In genomic region chr8:69801796-69802195, GRCm38 (mm10) we compare ENCODE assay signal across 27 mouse cellular contexts. TPM values are rescaled to one million over a fixed set of nuclear protein-coding genes. Genes with fewer than 3 reads are reported as not detected.
A peak's percentile ranks its signal among the peaks of the same experiment; 100 is the strongest.
DNase-seq lines count a peak whose midpoint lies in the region; TF ChIP-seq lines count a peak whose summit lies in the region.
"Had no signal": no experiment of that assay in that cellular context is flagged by ENCODE, and none has a peak within 500 bp of the region (broad histone marks: within the 10 kb centered on the region; RNA-seq: fewer than 3 reads in every experiment).

No protein-coding gene starts in this region.

- no peak overlapping the region for H3K4me3 ChIP-seq in thymus, adult 2 months (ENCODE audit: control insufficient read depth, insufficient read depth, low read length)
- H3K4me3 ChIP-seq: erythroblast, embryonic 14.5 days; hindbrain, embryonic 10.5 days; hindbrain, embryonic 15.5 days; neural tube, embryonic 15.5 days; stomach, embryonic 15.5 days had no signal

- no peaks in the 10 kb centered on the region for H3K27me3 ChIP-seq in thymus, adult 2 months (ENCODE audit: control insufficient read depth, insufficient read depth, low read length)
- H3K27me3 ChIP-seq: hindbrain, embryonic 15.5 days; neural tube, embryonic 15.5 days; stomach, embryonic 15.5 days had no signal

- WGBS in thymus, adult 2 months, result 94% methylated on average over 4 of the region's 4 CpGs

- no peak overlapping the region for H3K27ac ChIP-seq in thymus, adult 2 months (ENCODE audit: control insufficient read depth, insufficient read depth, low read length)
- H3K27ac ChIP-seq: hindbrain, embryonic 10.5 days; hindbrain, embryonic 15.5 days; liver, embryonic 14.5 days; macrophage; neural tube, embryonic 15.5 days; stomach, embryonic 15.5 days had no signal

- TF ChIP-seq POLR2A in thymus, adult 2 months (IDR thresholded peaks at IDR 0.05; ENCODE audit: control insufficient read depth, extremely low read depth, insufficient read depth, low read length, poor library complexity), result no peak

- H3K4me1 ChIP-seq in thymus, adult 2 months (replicated peaks; ENCODE audit: control insufficient read depth, insufficient read depth, low read length), result no peaks in the 10 kb centered on the region
- H3K4me1 ChIP-seq: hindbrain, embryonic 10.5 days; hindbrain, embryonic 15.5 days; neural tube, embryonic 15.5 days; stomach, embryonic 15.5 days had no signal

- no peak for TF ChIP-seq CTCF in thymus, adult 2 months (IDR thresholded peaks at IDR 0.05; ENCODE audit: borderline replicate concordance, control insufficient read depth, extremely low read depth, insufficient read depth, low read length, poor library complexity)

- H3K36me3 ChIP-seq in thymus, adult 2 months (ENCODE audit: control insufficient read depth, insufficient read depth, low read length), result peaks cover 92% of the 10 kb centered on the region

- peak; percentile 2 for DNase-seq in kidney, postnatal 10 days
- no peak for DNase-seq in kidney, postnatal 4 days
- DNase-seq in right cerebral cortex, postnatal 25 days, result peak; percentile 1
- no peak for DNase-seq in right cerebral cortex, adult 2 months (ENCODE audit: low spot score in 2 of 2)
- peak; percentile 1 for DNase-seq in thymus, postnatal 4 days
- no peak for DNase-seq in thymus, adult 2 months
- DNase-seq in urinary bladder, postnatal 4 days (ENCODE audit: low spot score in 2 of 2), result peak; percentile 10 to 29
- DNase-seq: adrenal gland, postnatal 25 days; cerebellum, adult 11-12 months; cerebellum, postnatal 14 days; forebrain, postnatal 0 days; kidney, adult 2 months; layer of hippocampus, postnatal 36 days; liver; lung, adult 2 months; lung, postnatal 10 days; midbrain, embryonic 14.5 days; retina, postnatal 1 day had no signal

RNA-seq across cellular contexts. Expression of gene Gmip, which starts 6.7 kb away (rescaled TPM):
- 169 and 195 TPM in 2 replicates for polyA plus RNA-seq in thymus, adult 2 months (2012; rRNA removed)

RNA-seq across cellular contexts. Expression of gene Zfp866, which starts 10.8 kb away (rescaled TPM):
- polyA plus RNA-seq in thymus, adult 2 months (2012; rRNA removed), result 24.4 and 25.6 TPM in 2 replicates

RNA-seq across cellular contexts. Expression of gene Atp13a1, which starts 10.8 kb away (rescaled TPM):
- 213 and 231 TPM in 2 replicates for polyA plus RNA-seq in thymus, adult 2 months (2012; rRNA removed)

RNA-seq across cellular contexts. Expression of gene Lpar2, which starts 20.4 kb away (rescaled TPM):
- 10.3 and 12.0 TPM in 2 replicates for polyA plus RNA-seq in thymus, adult 2 months (2012; rRNA removed)

RNA-seq across cellular contexts. Expression of gene Gm20422, which starts 27.1 kb away (rescaled TPM):
- polyA plus RNA-seq in thymus, adult 2 months (2012; rRNA removed), result 1.3 TPM in 1 of 2 replicates, not detected in the other
- polyA plus RNA-seq: erythroblast, embryonic 14.5 days; heart, embryonic 14.5 days; hindbrain, embryonic 15.5 days; limb, embryonic 11.5 days; macrophage; midbrain, embryonic 14.5 days; neural tube, embryonic 15.5 days had no signal

Comparison
In these comparisons a context has a peak if more than half of its experiments do, and no peak if none do; other contexts are left out.
1. DNase-seq: peak in kidney, postnatal 10 days (single experiment), right cerebral cortex, postnatal 25 days (single experiment), thymus, postnatal 4 days (single experiment) and urinary bladder, postnatal 4 days (2 of 2); none in kidney, postnatal 4 days (0 of 2), right cerebral cortex, adult 2 months (0 of 2) and thymus, adult 2 months (single experiment).